Mouse (Mus musculus): Measurements from ENCODE around the gene Cd300c2. TPM values are rescaled to one million over a fixed set of nuclear protein-coding genes. Genes with fewer than 3 reads are reported as not detected.

Gene Cd300c2
- 2.8 and 3.6 TPM in 2 replicates for polyA plus RNA-seq (2015; fragmentation: Nextera tagmentation; extraction: Ambion mirVana)

GRCm38 (mm10) chr11:115001474-115002040 is at the start of gene Cd300c2:
Gene Cd300c2 (minus strand): TSS chr11:115001880.

GRCm38 (mm10) chr11:115048259-115048658 is 46.6 kb upstream of the Cd300c2 start, which contains the start of gene Cd300ld3:
Gene Cd300ld3 (minus strand): TSS chr11:115048409.

GRCm38 (mm10) chr11:115037669-115038068 is 36.0 kb upstream of the Cd300c2 start, which contains the start of gene Cd300ld5:
Gene Cd300ld5 (minus strand): TSS chr11:115037769.

GRCm38 (mm10) chr11:115026912-115027311 is 25.2 kb upstream of the Cd300c2 start, which contains the start of gene Cd300ld4:
Gene Cd300ld4 (minus strand): TSS chr11:115027012.

GRCm38 (mm10) chr11:115016093-115016492 is 14.4 kb upstream of the Cd300c2 start, which contains the start of gene Cd300ld2:
Gene Cd300ld2 (minus strand): TSS chr11:115016193.

GRCm38 (mm10) chr11:114989793-114990192 is 11.9 kb downstream of the Cd300c2 start, which contains the start of gene Cd300ld:
Gene Cd300ld (minus strand): TSS chr11:114989922.

GRCm38 (mm10) chr11:114968752-114969207 is 32.9 kb downstream of the Cd300c2 start, which contains the start of gene Cd300c:
Gene Cd300c (minus strand): TSS chr11:114969157.

Other genes starting within 250 kb of the Cd300c2 start
- 2.7 and 3.0 TPM in 2 replicates for gene Kif19a, start 236.5 kb downstream of the Cd300c2 start, polyA plus RNA-seq (2015; fragmentation: Nextera tagmentation; extraction: Ambion mirVana)
- 37.4 and 38.0 TPM in 2 replicates for gene Btbd17, start 205.9 kb downstream of the Cd300c2 start, polyA plus RNA-seq (2015; fragmentation: Nextera tagmentation; extraction: Ambion mirVana)
- gene Gpr142, start 203.0 kb downstream of the Cd300c2 start, polyA plus RNA-seq (2015; fragmentation: Nextera tagmentation; extraction: Ambion mirVana): not detected in 2 replicates
- 5.5 TPM in 2 replicates for gene Gprc5c, start 150.7 kb downstream of the Cd300c2 start, polyA plus RNA-seq (2015; fragmentation: Nextera tagmentation; extraction: Ambion mirVana)
- gene Cd300a, start 111.8 kb downstream of the Cd300c2 start, polyA plus RNA-seq (2015; fragmentation: Nextera tagmentation; extraction: Ambion mirVana): 1.2 and 1.4 TPM in 2 replicates
- gene Cd300lb, start 67.5 kb downstream of the Cd300c2 start, polyA plus RNA-seq (2015; fragmentation: Nextera tagmentation; extraction: Ambion mirVana): 0.17 TPM in 2 replicates
- gene Cd300c, start 32.7 kb downstream of the Cd300c2 start, polyA plus RNA-seq (2015; fragmentation: Nextera tagmentation; extraction: Ambion mirVana): not detected in 2 replicates
- gene Cd300ld, start 12.0 kb downstream of the Cd300c2 start, polyA plus RNA-seq (2015; fragmentation: Nextera tagmentation; extraction: Ambion mirVana): 0.25 and 0.28 TPM in 2 replicates
- gene Cd300ld2, start 14.3 kb upstream of the Cd300c2 start, polyA plus RNA-seq (2015; fragmentation: Nextera tagmentation; extraction: Ambion mirVana): not detected in 2 replicates
- not detected in 2 replicates for gene Cd300ld4, start 25.1 kb upstream of the Cd300c2 start, polyA plus RNA-seq (2015; fragmentation: Nextera tagmentation; extraction: Ambion mirVana)
- not detected in 2 replicates for gene Cd300ld5, start 35.9 kb upstream of the Cd300c2 start, polyA plus RNA-seq (2015; fragmentation: Nextera tagmentation; extraction: Ambion mirVana)
- gene Cd300ld3, start 46.5 kb upstream of the Cd300c2 start, polyA plus RNA-seq (2015; fragmentation: Nextera tagmentation; extraction: Ambion mirVana): not detected in 2 replicates
- gene Cd300e, start 60.3 kb upstream of the Cd300c2 start, polyA plus RNA-seq (2015; fragmentation: Nextera tagmentation; extraction: Ambion mirVana): 0.09 TPM in 1 of 2 replicates, not detected in the other
- 0.85 and 1.1 TPM in 2 replicates for gene Rab37, start 89.6 kb upstream of the Cd300c2 start, polyA plus RNA-seq (2015; fragmentation: Nextera tagmentation; extraction: Ambion mirVana)
- gene Cd300lf, start 132.1 kb upstream of the Cd300c2 start, polyA plus RNA-seq (2015; fragmentation: Nextera tagmentation; extraction: Ambion mirVana): 0.22 and 0.37 TPM in 2 replicates
- 73.8 and 75.1 TPM in 2 replicates for gene Slc9a3r1, start 161.5 kb upstream of the Cd300c2 start, polyA plus RNA-seq (2015; fragmentation: Nextera tagmentation; extraction: Ambion mirVana)
- 12.9 and 13.5 TPM in 2 replicates for gene Tmem104, start 185.6 kb upstream of the Cd300c2 start, polyA plus RNA-seq (2015; fragmentation: Nextera tagmentation; extraction: Ambion mirVana)
- gene Nat9, start 186.0 kb upstream of the Cd300c2 start, polyA plus RNA-seq (2015; fragmentation: Nextera tagmentation; extraction: Ambion mirVana): 19.9 and 21.8 TPM in 2 replicates